Mouse (Mus musculus): ENCODE data around the gene Ush2a.

The Ush2a gene

DNA sequence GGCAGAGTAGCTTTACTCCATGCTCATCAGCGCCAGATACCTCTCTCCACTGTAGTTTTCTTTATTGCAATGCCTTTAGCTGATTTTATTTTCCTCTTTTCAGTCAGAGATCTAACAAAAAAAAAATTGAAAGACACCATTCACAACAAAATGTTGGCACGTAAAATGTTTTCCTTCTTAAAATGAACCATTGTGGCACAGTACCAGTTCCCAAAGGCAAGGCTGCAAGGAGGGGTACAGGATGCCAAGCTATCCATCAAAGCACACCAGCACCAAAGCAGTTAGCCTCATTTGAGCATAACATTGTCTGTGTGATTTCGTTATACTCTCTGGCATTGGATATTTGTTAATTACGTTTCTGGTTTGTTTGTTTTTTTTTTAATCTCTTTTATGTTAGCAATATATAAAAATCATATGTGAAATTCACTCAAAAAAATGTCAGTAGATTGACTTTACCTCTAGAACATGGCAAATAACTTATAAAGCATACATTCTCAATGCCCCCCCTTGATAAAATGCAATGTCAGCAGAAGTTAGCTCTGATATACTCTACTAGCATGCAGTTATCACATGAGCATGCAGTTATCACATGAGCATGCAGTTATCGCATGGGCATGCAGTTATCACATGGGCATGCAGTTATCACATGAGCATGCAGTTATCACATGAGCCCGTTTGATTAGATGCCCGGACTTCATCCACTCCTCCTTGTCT lies 510.9 kb downstream of the Ush2a start:
- no peak for DNase-seq (ENCODE audit: low spot score)

DNA sequence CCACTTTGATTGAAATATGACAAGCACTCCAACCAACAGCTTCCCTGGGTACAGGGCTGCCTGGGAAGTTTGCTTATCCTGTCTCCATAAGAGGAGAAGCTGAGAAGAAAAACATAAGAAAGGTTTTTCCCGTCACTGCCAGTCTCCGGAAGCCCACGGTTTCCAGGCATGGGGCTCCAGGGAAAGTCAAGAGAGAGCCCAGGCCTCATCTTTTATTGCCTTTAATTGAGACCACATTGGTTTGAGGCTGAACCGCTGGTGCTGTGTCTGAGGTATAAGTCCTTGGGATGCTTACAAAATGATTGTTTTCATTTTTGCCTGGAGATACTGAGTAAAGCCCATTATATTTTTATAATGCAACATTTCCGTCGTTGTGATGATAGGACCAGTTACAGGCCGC lies 511.8 kb downstream of the Ush2a start:
- DNase-seq (ENCODE audit: low spot score): no peak

DNA sequence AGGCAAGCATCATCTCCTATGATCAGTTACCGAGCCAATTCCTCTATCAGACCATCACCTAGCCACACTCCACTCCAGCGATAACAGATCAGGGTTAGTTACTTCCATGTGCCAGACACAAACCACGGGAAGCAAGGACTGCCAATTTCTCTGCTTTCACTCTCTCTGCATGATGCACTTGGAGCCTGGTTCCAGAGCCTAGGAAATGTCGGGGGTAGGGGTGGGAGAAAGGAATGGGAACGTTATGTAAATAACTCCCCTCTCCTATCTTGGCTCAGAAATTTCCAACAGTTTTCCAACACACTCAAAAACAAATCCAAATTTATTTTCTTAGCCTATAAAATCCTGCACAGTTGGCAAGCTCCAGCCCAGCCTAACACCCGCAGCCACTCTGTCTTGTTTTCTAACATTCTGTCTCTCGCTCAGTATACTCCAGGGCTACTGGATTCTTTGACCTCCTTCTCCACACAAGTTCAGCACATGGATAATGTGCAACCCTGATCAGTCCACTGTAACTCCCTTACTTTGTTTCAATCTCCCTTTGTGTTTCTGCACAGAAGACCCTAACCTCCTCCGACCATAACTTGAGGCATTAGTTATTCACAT lies 515.8 kb downstream of the Ush2a start:
- no peak for DNase-seq (ENCODE audit: low spot score)

DNA sequence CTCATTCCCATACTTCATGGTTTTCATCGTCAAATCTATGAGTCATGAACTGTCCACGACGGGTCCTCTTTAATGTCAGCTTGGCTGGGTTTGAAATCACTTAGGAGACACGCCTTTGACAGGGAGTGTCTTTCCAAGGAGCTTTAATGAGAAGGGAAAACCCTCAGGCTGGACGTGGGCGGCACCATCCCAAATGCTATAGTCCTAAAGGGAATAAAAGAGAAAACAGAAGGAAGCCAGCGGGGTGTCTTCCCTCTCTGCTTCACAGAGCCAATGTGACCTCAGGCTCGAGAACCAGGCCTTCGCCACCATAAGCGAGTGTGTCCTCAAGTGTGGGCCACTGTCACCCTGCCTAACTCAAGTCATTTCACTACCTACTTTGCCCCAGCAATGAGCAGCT lies 523.2 kb downstream of the Ush2a start:
- no peak for DNase-seq (ENCODE audit: low spot score)

DNA sequence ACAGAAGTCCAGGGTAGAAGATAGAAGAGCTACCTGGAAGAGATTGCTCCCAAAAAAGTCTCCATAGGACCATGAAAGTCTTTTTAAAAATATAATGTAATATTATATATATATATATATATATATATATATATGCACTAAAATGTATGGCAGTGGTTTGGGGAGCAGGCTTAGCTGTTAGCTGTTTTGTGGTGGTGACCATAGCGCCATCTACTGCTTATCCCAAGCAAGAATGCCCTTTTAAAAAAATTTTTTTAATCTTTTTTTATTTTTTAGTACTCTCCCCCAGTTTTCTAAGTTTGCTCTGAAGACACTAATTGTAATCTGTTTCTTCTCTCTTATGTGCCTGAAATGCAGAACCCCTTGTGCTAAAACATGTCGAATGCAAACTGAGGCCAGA lies 543.2 kb downstream of the Ush2a start:
- no peak for DNase-seq (ENCODE audit: low spot score)

DNA sequence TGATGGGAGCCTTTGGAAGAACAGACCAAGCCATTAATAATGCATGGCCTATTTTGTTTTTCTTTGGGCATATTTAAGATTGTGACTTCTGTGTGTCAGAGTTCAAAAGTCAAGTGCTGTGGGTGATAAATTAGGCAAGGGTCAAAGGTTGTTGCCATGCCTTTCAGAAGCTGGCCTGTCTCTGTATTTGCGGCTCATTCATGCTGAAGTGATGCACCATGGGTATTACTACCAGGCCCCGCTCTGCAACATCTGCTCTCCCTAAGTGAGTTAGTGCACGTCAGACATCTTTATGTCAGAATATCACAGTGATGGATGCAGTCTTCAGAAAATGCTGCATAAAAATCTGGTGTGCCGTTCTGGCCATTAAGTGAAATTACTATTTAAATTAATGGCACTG lies 544.0 kb downstream of the Ush2a start:
- no peak for DNase-seq (ENCODE audit: low spot score)

DNA sequence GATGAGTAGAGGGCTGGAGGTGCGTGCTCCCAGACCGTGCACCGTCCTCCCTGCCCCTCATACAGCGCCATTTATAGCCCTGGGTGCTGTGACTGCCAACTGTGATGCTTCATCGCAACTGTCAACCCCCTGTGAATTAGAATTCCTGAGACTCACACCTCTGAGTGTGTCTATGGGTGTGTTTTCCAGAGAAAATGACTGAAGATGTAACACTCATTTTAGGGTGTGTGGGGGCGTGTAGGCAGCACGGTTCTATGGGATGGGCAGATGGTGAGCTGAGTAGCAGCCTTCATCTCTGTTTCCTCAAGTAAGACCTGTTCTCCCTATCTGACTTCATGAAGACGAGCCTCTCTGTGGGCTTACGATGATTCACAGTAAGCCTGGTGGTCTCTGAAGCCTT lies 548.8 kb downstream of the Ush2a start:
- no peak for DNase-seq (ENCODE audit: low spot score)

DNA sequence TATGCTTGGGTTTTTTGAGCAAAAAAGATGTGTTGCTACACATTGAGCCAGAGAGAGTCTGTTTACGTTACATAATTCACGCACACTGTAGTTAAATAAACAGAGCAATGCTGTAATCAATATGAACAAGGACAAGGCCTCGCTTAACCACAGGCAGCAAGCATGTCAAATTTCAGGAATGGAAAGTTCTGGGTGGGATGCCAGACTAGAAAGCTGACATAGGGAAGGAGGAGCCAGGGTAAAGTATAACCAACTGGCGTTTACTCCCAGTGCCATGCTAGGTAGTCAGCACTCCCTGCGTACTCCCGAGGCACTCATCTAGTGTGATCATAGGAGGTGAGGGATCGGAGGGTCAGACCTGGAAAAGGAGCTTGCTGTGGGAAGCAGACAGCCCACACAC lies 553.2 kb downstream of the Ush2a start:
- no peak for DNase-seq (ENCODE audit: low spot score)

DNA sequence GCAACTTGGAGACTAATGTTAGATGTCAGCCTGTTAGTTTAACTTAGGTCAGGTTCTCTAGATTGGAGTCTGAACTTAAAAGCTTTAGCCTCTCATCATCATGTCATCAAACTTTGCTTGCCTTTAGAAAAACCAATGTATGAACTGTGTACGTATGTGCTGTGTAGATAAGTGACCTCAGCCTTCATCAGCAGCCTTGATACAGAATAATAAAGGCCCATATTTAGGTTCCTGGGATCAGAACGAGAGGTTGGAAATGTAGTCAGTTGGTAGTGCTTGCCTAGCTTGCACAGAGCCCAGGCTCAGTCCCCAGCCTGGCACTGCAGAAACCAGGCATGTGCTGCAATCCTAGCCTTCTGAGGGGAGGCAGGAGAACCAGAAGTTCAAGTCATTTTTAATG lies 562.4 kb downstream of the Ush2a start:
- no peak for DNase-seq (ENCODE audit: low spot score)

DNA sequence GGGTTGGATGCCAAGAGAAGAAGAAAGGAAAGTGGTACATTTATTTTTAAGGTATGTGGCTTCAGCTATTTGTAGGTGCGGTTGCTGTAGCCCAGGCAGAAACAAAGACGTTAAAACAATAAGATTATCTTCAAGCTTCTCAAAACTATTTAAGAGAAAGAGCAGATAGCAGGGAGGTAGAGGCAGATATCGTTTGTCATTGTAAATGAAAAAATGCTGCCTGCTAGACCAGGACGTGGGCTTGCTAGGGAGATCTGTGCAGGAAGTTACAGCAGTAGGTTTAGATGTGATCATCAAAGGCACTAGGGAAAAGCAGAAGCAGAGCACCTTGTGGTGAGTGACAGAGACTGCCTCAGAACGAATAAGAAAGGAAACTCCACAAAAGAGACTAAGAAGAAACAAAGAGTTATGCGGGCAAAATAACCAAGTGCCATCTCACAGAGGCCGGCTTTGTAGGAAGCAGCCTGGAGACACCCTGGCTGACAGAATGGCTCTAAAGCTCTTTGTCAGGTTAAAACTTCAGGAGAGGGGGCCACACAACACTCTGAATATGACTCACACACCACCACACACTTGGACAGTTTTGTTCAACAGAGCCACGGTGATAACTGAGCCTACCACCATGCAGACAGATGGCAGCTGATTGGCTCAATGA lies 563.2 kb downstream of the Ush2a start:
- no peak for DNase-seq (ENCODE audit: low spot score)

DNA sequence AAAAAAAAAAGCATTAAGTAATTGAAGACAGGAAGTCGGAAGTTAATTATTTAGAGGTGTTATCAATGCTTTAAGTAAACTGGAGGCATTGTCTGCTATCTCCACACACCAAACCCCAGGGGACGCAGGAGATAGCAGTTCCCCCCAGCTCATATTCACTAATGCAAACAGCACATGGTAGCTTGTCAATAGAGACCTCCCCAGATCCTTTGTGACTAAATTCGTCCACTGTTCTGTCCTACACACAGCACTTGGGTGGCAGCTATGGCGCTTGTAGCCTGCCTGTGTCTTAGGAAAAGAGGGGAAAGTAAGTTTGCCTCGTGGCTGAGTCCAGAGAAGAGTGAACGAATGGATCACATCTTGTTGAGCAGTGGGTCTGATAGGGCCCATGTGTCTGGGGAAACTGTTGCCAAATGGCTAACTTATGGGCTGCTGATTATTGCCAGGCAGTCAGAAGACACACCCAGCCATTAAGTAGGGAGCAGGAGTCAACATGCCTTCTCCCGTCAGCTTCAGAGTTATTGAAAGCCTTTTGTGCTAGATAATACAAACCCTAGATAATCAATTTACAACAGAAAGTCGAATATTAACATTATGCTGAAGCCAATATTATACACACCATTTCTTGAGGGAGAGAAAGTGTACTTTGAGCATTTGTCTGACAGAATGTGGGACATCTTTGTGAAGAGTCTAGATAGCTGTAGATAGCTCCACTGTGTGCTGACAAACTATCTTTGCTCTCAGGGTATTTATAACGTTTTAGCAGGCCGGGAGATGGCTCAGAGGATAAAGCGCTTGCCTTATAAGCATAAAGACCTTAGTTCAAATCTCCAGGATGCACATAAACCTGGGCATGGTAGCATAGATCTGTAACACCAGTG lies 568.9 kb downstream of the Ush2a start:
- no peak for DNase-seq (ENCODE audit: low spot score)

DNA sequence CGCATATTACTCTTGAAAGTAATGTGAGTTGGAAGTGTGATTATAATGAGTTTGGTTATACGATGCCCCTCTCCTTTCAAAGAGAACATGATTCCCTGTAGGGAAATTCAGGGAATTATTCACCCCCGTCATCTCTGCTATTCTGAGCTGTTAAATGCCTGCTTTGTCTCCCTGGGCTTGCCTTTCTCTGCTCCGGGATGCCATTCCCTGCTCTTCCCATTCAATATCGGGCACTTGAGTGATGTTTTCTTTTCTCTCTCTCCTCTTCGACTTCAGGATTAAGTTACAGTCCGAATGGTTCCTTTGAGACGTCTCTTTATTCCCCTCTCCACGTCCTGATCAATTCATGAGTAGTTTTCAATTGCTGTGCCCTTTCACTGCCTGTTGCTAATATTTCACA lies 572.1 kb downstream of the Ush2a start:
- DNase-seq (ENCODE audit: low spot score): no peak

DNA sequence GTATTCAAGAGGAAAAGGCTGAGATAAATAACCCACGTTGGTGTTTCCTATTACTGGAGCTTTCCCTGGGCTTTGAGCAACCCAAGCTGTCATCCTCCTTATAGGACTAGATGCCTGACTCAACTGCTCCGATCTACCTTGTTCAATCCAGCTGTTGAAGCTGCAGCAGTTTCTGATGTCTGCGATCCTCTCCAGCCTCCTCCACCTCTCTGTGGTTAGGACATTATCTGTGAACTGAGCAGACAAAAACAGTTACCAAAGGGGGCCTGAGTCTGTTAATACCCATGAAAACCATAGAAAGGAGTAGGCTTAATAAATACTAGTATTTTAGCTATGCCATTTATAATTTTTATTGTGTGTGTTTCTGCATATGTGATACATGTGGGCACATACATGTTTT lies 572.9 kb downstream of the Ush2a start:
- DNase-seq (ENCODE audit: low spot score): no peak

DNA sequence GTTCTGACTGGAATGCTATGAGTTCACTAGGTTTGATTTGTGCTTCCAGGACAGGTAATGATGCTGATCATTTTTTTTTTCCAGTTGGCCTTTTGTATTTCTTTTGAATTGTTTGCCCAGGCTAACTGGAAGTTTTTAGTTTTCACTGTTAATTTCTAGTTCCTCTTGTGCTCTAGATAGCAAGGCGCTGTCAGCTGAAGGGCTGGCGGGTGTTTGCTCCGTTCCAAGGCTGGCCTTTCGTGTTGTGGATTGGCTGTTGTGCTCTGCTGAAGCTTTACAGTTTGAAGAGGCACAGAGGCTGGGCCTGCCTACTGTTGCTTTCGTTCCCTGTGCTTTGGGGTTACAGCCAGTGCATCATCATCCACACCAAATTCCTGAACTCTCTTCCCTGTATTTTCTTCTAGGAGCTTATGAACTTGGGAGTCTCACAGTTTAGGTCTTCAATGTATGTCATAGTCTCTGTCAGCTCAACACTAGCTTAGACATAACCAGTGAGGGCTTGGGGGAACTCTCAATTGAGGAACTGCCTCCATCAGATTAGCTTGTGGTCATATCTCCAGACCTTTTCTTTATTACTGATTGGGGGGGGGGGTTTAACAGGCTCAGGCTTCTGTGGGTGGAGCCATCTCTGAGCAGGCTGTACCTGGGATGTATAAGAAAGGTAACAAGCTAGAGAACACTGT lies 575.9 kb downstream of the Ush2a start:
- no peak for DNase-seq (ENCODE audit: low spot score)

DNA sequence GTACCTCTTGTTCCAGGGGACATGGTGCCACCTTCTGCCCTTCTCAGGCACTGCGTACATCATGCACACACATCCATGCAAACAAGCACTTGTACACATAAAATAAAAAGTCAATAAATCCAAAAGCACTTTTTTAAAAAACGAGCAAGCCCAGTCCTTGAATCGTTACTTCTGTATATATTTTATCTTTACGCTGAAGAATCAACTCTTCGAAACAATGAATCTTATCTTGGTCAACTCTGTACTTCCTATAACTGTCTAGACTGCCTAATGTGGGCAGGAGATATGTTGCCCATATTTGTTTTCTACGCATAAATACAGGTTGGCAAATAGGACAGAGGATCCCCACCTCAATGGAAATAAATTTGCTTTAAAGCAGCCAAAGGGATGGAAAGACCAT lies 585.4 kb downstream of the Ush2a start:
- no peak for DNase-seq (ENCODE audit: low spot score)

DNA sequence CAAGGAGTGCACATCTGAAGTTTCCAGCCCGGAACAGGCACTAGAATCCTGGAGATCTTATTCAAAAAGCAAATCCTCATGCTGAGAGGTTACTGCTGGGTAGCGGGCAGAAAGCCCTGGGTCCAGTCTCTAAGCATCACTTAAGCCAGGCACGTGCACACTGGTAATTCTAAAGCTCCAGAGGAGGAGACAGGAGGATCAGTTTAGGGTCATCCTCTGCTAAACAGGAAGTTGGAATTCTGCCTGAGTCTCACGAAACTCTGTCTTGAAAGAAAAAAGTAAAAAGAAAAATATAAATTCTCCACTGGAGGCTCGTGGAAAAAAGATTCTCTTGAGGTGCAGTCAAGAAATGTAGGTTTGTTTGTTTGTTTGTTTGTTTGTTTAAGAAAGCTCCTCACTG lies 591.0 kb downstream of the Ush2a start:
- no peak for DNase-seq (ENCODE audit: low spot score)

DNA sequence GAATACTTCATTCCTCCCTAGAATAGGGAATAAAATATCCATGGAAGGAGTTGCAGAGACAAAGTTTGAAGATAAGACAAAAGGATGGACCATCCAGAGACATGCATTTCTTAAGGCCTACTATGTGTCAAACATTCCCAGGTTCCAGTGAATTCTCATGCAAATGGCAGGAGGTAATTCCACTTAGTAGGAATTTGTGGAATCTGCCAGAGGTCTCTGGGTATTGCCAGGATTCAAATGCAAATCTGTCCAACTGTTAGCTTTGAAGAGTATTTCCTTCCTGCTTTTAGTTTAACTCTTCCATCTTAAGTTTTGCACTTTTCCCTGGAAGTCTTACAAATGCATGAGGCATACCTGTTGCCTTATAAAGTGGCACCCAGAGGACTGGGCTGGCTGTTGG lies 592.4 kb downstream of the Ush2a start:
- DNase-seq (ENCODE audit: low spot score): no peak

DNA sequence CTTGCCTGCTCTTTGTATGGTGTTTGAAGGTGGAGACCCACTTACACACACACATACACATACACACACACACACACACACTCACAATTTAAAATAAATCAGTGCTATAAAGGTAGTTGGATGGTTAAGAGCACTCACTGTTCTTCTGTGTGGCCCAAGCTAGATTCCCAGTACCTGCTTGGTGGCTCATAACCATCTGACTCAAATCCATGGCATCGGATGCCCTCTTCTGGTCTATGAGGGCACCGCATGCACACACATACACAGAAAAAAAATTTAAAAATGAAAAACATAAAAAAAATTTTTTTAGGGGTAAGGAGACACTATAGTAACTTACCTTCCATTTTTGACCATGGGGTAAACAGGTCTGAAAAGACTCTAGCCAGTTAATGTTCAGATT lies 593.2 kb downstream of the Ush2a start:
- no peak for DNase-seq (ENCODE audit: low spot score)

DNA sequence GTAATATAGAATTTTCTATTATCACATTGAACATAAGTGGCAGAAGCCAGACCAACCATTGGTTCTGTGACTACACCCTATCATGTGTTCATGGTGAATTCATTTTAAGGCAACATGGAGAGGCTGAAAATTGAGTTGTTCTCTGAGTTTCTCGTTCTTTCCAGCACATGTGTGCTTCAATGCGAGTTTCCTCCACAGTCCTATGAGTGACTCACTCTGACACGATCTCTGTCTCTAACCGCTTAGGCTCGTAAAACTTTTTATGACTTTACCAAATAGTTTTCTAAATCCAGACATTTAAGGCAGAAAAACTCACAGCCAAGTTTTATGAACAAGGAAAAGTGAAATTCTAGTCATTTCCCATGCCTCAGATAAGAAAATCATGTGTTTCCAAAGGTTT lies 597.9 kb downstream of the Ush2a start:
- no peak for DNase-seq (ENCODE audit: low spot score)

DNA sequence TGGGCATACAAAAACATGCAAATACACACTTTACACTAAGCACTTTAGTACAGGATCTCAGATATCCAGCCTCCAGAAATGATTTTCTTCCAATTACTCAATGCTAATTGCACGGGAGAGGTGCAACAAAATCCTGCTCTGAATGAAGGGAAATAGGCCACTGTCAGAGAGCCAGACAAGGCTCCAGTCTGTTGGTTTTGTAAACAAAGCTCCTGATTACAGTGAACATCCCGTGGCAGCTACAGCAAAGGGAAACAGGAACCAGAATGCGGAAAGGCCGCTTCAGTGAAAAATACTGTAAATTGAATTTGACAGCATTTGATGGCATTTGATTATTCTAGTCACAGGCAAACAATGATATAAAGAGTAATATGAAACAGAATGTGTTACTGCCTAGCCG lies 604.1 kb downstream of the Ush2a start:
- DNase-seq (ENCODE audit: low spot score): no peak

DNA sequence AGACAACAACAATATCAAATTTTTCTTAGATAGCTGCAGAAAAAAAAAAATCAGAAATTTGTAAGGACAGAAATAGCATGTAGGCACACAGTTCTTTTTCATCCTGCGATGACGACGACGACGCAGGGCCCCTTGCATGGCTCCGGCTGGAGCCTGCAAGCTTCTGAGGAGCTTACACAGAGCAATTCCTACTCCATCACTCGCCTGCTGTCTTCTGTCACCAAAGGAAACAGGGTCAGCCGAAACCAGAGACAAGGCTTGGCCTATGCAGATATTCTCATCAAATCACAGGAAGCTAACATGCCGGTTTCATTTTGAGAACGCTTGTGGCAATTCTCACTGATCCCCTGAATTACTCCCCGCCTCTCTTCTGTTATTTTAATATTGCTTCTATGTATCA lies 604.7 kb downstream of the Ush2a start:
- no peak for DNase-seq (ENCODE audit: low spot score)

DNA sequence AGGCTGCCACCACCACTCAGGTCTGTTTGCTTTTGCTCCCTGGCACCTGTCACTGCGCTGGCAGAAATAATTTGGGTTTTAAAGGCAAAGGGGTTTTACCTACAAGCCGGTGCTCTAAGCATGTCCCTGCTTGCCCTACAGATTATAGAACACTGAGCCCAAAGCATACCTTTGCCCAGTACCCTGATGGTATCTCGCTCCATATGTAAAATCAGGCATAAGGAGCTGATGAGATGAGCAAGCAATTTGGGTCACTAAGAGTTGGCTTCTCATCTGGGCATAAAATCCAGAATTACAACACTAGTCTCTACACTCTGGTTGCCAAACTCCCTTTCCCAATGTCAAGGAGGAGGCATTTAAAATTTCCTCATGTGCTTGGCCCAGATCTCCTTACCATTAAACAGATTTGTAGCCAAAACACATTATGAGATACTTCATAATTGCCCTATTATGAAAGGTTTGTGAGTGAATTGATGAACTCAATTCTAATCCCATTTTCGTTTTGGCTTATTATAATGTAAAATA lies 616.8 kb downstream of the Ush2a start:
- DNase-seq (ENCODE audit: low spot score): no peak
